Mouse (Mus musculus) midbrain, embryonic 14.5 days (tissue): ENCODE measurements around the gene Mb. TPM values are rescaled to one million over a fixed set of nuclear protein-coding genes. Genes with fewer than 3 reads are reported as not detected.

Source experiments
- ATAC-seq: fragments of 200-750 bp; cut with Nextera tagmentation; 2 replicates; pipeline ENCODE4 v1.8.0; 2017; ENCODE audit warnings: moderate number of reproducible peaks, moderate library complexity; ENCODE audit not compliant: low FRiP score, low TSS enrichment
- DNase-seq: peaks from one replicate; pipeline ENCODE4 v3.0.0-alpha.2; 2015
- H3K27ac ChIP-seq: fragments of 300-500 bp; sonication (generic); replicated peaks from 2 replicates; pipeline ENCODE4 v1.5.1; 2014; ENCODE audit warnings: mild to moderate bottlenecking, low read depth, low read length, moderate library complexity
- H3K27me3 ChIP-seq: fragments of 300-500 bp; sonication (generic); 2 replicates; pipeline ENCODE4 v1.6.1; 2014; ENCODE audit warnings: low read length, control low read depth, mixed read lengths; ENCODE audit not compliant: control insufficient read depth, insufficient read depth
- H3K36me3 ChIP-seq: fragments of 300-500 bp; sonication (generic); 2 replicates; pipeline ENCODE4 v1.6.1; 2014; ENCODE audit warnings: low read length, control low read depth; ENCODE audit not compliant: control insufficient read depth, insufficient read depth
- H3K4me1 ChIP-seq: fragments of 300-500 bp; sonication (generic); 2 replicates; pipeline ENCODE4 v1.6.1; 2014; ENCODE audit warnings: mild to moderate bottlenecking, antibody characterized with exemption, low read length, control low read depth; ENCODE audit not compliant: control insufficient read depth, insufficient read depth
- H3K4me2 ChIP-seq: fragments of 300-500 bp; sonication (generic); 2 replicates; pipeline ENCODE4 v1.6.1; 2014; ENCODE audit warnings: mild to moderate bottlenecking, low read length, moderate library complexity
- H3K4me3 ChIP-seq: fragments of 300-500 bp; sonication (generic); replicated peaks from 2 replicates; pipeline ENCODE4 v1.5.1; 2014; ENCODE audit warnings: low read depth, low read length
- H3K9ac ChIP-seq: fragments of 300-500 bp; sonication (generic); replicated peaks from 2 replicates; pipeline ENCODE4 v1.6.1; 2014; ENCODE audit warnings: mild to moderate bottlenecking, low read length, moderate library complexity
- H3K9me3 ChIP-seq: fragments of 300-500 bp; sonication (generic); 2 replicates; pipeline ENCODE4 v1.6.1; 2016; ENCODE audit warnings: low read length, control low read depth, mixed read lengths; ENCODE audit not compliant: control insufficient read depth
- WGBS: fragments of 180-500 bp; shearing (Covaris S2); extraction: QIAGEN DNeasy Blood & Tissue Kit; methylation state at CpG from one replicate; pipeline ENCODE4 v1.1.7; 2014; 5-methylcytosine and 5-hydroxymethylcytosine counted together
- polyA plus RNA-seq: library from polyadenylated mRNA; unstranded; fragments of >200 nt; fragmentation: Nextera tagmentation; extraction: Ambion mirVana; gene quantifications from 2 replicates; pipeline ENCODE4 v1.2.1, GENCODE M21; 2014

Mb gene
- polyA plus RNA-seq, 1 experiment from 2014 or later: 0.57 TPM

- H3K36me3 ChIP-seq: no peaks in the 10 kb centered on the region
- no peaks in the 10 kb centered on the region for H3K9me3 ChIP-seq
- H3K27ac ChIP-seq: no peak overlapping the region
- H3K9ac ChIP-seq: no peak overlapping the region
- DNase-seq (peak; percentile 38), ATAC-seq (no peak)
- H3K4me1 ChIP-seq: no peaks in the 10 kb centered on the region
- H3K4me3 ChIP-seq: no peak overlapping the region
- 0 out of 2 replicates have a peak overlapping the region, but pooled peaks have one; percentile 13 for H3K4me2 ChIP-seq
- 51% methylated on average over 21 of the region's 21 CpGs for WGBS
- no peaks in the 10 kb centered on the region for H3K27me3 ChIP-seq
These were observed 51.4 kb downstream of the Mb start for GRCm38 (mm10) chr15:76998878-76999588.

GRCm38 (mm10) chr15:76998048-76998447 is 52.4 kb downstream of the Mb start:
- Histone ChIP-seq H3K9ac (no peak overlapping the region), H3K27ac (no peak overlapping the region), H3K4me1 (no peaks in the 10 kb centered on the region), H3K36me3 (no peaks in the 10 kb centered on the region), H3K9me3 (no peaks in the 10 kb centered on the region), H3K4me3 (no peak overlapping the region), H3K4me2 (no peak overlapping the region), H3K27me3 (no peaks in the 10 kb centered on the region)
- no peak for ATAC-seq
- WGBS: 88% methylated on average over 2 of the region's 2 CpGs
- DNase-seq: no peak

- Histone ChIP-seq H3K27ac (no peak overlapping the region), H3K9me3 (no peaks in the 10 kb centered on the region), H3K4me2 (no peak overlapping the region), H3K36me3 (no peaks in the 10 kb centered on the region), H3K27me3 (no peaks in the 10 kb centered on the region), H3K4me3 (no peak overlapping the region), H3K4me1 (no peaks in the 10 kb centered on the region), H3K9ac (no peak overlapping the region)
- ATAC-seq (no peak), DNase-seq (no peak)
- WGBS: 74% methylated on average over 3 of the region's 3 CpGs
These were observed 56.1 kb downstream of the Mb start for GRCm38 (mm10) chr15:76994413-76994812.

- Histone ChIP-seq H3K27me3 (no peaks in the 10 kb centered on the region), H3K9ac (peak overlapping the region; percentile 51; the same call in 1 of the 2 replicates), H3K27ac (peak overlapping the region; percentile 72), H3K36me3 (no peaks in the 10 kb centered on the region), H3K4me2 (peak overlapping the region; percentile 55), H3K4me1 (peaks cover 8% of the 10 kb centered on the region), H3K4me3 (peak overlapping the region; percentile 28), H3K9me3 (no peaks in the 10 kb centered on the region)
- DNase-seq: peak; percentile 90
- peak; percentile 86 for ATAC-seq
- WGBS: 2% methylated on average over 21 of the region's 21 CpGs
These were observed 62.9 kb downstream of the Mb start for GRCm38 (mm10) chr15:76987542-76988094.

GRCm38 (mm10) chr15:76987137-76987536 is 63.3 kb downstream of the Mb start:
- no peaks in the 10 kb centered on the region for H3K9me3 ChIP-seq
- ATAC-seq: peak; percentile 4; the same call in 1 of the 2 replicates
- no peak for DNase-seq
- H3K4me2 ChIP-seq: peak overlapping the region; percentile 55
- no peaks in the 10 kb centered on the region for H3K36me3 ChIP-seq
- 14% methylated on average over 11 of the region's 11 CpGs for WGBS
- H3K27ac ChIP-seq: peak overlapping the region; percentile 72
- no peaks in the 10 kb centered on the region for H3K27me3 ChIP-seq
- H3K4me1 ChIP-seq: peaks cover 8% of the 10 kb centered on the region
- peak overlapping the region; percentile 28 for H3K4me3 ChIP-seq
- H3K9ac ChIP-seq: peak overlapping the region; percentile 51; the same call in 1 of the 2 replicates

GRCm38 (mm10) chr15:76982745-76983144 is 67.7 kb downstream of the Mb start:
- no peak overlapping the region for H3K27ac ChIP-seq
- peak; percentile 67 for DNase-seq

GRCm38 (mm10) chr15:76979799-76980198 is 70.7 kb downstream of the Mb start:
- H3K36me3 ChIP-seq: no peaks in the 10 kb centered on the region
- no peak overlapping the region for H3K4me2 ChIP-seq
- no peak overlapping the region for H3K27ac ChIP-seq
- DNase-seq: no peak
- H3K9me3 ChIP-seq: no peaks in the 10 kb centered on the region
- WGBS: 86% methylated on average over 4 of the region's 4 CpGs
- H3K4me3 ChIP-seq: no peak overlapping the region
- H3K4me1 ChIP-seq: no peaks in the 10 kb centered on the region
- H3K9ac ChIP-seq: no peak overlapping the region
- no peak for ATAC-seq
- no peaks in the 10 kb centered on the region for H3K27me3 ChIP-seq

More at GRCm38 (mm10) chr15:76982745-76983144, 67.7 kb downstream of the Mb start:
- ATAC-seq: no peak
- no peak overlapping the region for H3K9ac ChIP-seq
- no peaks in the 10 kb centered on the region for H3K36me3 ChIP-seq
- H3K9me3 ChIP-seq: no peaks in the 10 kb centered on the region
- peaks cover 2% of the 10 kb centered on the region for H3K4me1 ChIP-seq
- 50% methylated on average over 3 of the region's 3 CpGs for WGBS
- H3K4me3 ChIP-seq: no peak overlapping the region
- H3K4me2 ChIP-seq: no peak overlapping the region
- H3K27me3 ChIP-seq: no peaks in the 10 kb centered on the region

- ATAC-seq: no peak
- no peaks in the 10 kb centered on the region for H3K9me3 ChIP-seq
- no peak overlapping the region for H3K9ac ChIP-seq
- H3K27ac ChIP-seq: no peak overlapping the region
- H3K36me3 ChIP-seq: no peaks in the 10 kb centered on the region
- H3K27me3 ChIP-seq: no peaks in the 10 kb centered on the region
- peak; percentile 62 for DNase-seq
- H3K4me2 ChIP-seq: no peak overlapping the region
- WGBS: 6% methylated on average over 5 of the region's 5 CpGs
- H3K4me1 ChIP-seq: no peaks in the 10 kb centered on the region
- no peak overlapping the region for H3K4me3 ChIP-seq
These were observed 73.9 kb downstream of the Mb start for GRCm38 (mm10) chr15:76976619-76977018.
